Mouse (Mus musculus): ENCODE results near the gene Tceal9. TPM values are rescaled to one million over a fixed set of nuclear protein-coding genes. Genes with fewer than 3 reads are reported as not detected.

Gene Tceal9
- 202 and 229 TPM in 2 replicates for polyA plus RNA-seq (2021; fragmentation: Nextera tagmentation)
- long read RNA-seq, experiment 1, transcript Tceal9-201 (3 exons, 1,019 nt): major isoform, 49 of 59 reads
- long read RNA-seq, experiment 1, partial matches to known transcripts: 6 of 59 reads
- long read RNA-seq, experiment 1, other reads (novel, unspliced or antisense): 3 of 59 reads
- long read RNA-seq, experiment 2, transcript Tceal9-201 (3 exons, 1,019 nt): major isoform, 200 of 216 reads
- long read RNA-seq, experiment 2, partial matches to known transcripts: 7 of 216 reads
- long read RNA-seq, experiment 2, other reads (novel, unspliced or antisense): 8 of 216 reads

DNA sequence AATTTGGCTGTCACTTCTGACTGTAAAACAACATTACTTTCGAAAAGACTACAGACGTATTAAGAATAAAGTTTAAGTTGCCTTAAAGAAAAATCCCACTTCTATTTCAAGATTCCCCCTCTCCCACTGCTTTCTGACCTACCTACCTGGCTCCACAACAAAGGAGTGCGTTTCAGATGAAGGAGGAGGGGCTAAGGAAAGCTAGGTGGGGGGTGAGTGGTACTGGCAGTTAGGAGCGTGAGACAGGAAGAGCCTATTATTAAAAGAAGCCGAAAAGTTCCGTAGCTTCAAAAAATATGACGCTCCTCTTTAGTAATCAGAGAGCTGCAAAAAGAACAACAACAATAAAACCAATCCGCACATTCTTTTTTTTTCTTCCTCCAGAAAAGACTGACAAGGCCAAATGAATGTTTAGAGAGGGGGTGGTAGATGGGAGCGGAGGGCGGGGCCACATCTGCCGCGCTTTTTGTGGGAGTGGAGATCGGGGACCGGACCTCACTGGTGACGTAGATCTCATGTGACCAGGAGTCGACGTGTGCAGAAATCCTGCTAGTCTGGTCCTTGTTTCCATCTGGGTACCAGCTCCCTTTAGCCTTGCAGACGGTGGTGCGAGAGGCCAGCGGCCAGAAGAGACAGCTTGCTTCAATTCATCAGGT, at the start of gene Tceal9:
Gene Tceal9 (plus strand): TSS at position 506 of the 656 bp plus-strand sequence.

DNA sequence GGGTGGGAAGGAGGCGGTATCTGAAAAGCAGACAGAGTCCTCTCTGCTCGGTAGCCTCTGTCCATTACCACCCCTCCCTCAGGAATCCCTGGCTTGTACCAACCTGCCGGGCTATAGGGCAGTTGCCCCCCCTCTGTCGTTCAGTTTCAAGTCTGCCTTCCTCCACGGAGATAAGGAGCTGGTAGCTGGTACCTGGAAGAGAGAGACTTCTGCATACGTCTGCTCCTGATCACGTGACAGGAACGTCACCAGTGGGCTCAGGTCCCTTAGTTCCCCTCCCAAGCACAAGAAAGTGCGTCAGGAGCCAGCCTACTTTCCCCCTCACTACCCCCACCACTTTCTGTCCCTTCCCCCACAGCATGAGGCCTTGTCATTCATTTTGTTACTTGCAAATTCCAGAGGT, 41.2 kb upstream of the Tceal9 start, which contains the start of gene Tceal5:
Gene Tceal5 (minus strand): TSS at position 213 of the 403 bp plus-strand sequence.

DNA sequence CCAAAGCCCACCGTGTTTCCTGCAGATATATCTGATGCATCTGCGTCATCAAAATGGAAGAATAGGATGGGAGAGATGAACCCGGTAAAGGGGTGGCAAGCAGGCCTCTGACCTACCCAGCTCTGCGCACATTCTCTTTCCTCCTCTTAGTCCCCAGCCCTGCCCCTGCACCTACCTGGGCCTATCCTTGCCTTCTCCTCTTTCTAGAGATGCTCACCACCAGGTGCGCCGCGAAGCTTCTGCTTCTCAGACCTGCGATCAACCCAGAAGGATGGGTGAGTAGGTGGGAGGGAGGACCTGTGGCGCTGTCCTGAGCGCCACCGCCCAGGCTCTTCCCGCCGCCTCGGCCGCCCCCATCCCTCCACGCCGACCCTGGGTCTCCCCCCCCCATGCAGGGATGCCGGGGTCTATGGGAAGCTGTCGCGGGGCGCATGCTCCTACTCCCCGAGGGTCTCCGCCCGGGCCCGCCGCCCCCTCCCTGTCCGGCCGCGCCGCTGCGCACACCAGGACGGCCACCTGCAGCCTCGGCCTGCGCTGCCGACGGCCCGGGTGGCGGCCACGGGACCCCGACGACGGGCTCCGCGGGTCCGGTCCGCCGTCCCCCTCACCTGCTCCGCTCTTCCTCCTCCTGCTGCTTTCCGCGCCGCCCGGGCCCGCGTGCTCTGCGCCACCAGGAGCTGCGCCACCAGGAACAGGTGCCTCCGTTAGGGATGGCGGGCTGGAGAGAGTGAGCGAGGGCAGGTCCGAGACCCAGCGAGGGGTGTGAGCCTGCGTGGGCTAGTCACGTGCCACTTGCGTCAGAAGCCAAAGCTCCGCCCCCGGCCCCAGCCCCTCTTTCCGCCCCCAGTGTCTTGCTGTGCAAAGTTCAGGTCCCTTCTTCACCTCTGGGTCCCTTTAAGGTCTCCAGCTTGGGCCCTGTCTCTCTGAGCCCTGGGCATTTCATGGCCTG, 29.9 kb upstream of the Tceal9 start, which contains the start of the genes Tceal7 and Bex1:
Gene Tceal7 (plus strand): TSS at position 51 of the 949 bp plus-strand sequence.
Gene Bex1 (minus strand): TSS at position 785 of the 949 bp plus-strand sequence.

DNA sequence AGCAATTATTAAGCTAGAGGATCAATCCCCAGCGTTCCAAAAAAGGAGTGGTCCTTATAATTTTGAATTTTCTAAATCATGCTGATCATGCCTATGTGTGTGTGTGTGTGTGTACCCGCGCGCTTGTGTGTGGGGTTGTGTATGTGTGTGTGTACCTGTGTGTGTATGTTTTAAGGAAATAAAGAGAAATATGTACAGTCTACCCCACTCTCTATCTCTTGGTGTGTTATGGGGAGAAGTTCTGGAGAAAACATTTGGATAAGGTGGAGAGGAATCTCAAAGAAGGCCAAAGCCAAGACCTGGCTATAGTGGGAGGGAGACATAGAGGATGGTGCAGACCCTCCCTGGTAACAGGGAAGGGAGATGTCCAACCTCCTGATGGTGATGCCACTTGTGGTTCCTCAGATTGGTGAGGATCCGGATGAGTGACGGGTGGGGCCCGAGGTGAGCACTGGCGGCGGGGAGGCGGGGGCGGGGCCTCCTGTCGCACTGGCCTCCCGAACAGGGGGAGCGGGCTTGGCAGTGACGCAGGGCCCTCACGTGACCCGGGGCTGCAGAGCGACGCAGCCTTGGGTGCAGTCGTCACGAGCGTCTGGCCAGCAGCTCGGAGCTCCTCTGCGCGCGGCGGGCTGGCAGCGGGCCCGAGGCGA, 25.0 kb downstream of the Tceal9 start, which contains the start of gene Bex3:
Gene Bex3 (plus strand): TSS at position 511 of the 650 bp plus-strand sequence.

Other genes with a start within 250 kb of the Tceal9 start
- gene Arxes1, start 211.7 kb upstream of the Tceal9 start, polyA plus RNA-seq (2021; fragmentation: Nextera tagmentation): 21.0 and 26.9 TPM in 2 replicates
- gene Bex2, start 176.8 kb upstream of the Tceal9 start, polyA plus RNA-seq (2021; fragmentation: Nextera tagmentation): 690 and 793 TPM in 2 replicates
- not detected in 2 replicates for gene Nxf3, start 159.8 kb upstream of the Tceal9 start, polyA plus RNA-seq (2021; fragmentation: Nextera tagmentation)
- 40.1 and 44.5 TPM in 2 replicates for gene Bex4, start 106.1 kb upstream of the Tceal9 start, polyA plus RNA-seq (2021; fragmentation: Nextera tagmentation)
- gene Tceal8, start 72.7 kb upstream of the Tceal9 start, polyA plus RNA-seq (2021; fragmentation: Nextera tagmentation): 75.2 and 80.9 TPM in 2 replicates
- gene Tceal5, start 41.2 kb upstream of the Tceal9 start, polyA plus RNA-seq (2021; fragmentation: Nextera tagmentation): 62.1 and 111 TPM in 2 replicates
- 3.1 and 4.2 TPM in 2 replicates for gene Tceal7, start 30.3 kb upstream of the Tceal9 start, polyA plus RNA-seq (2021; fragmentation: Nextera tagmentation)
- gene Bex1, start 29.6 kb upstream of the Tceal9 start, polyA plus RNA-seq (2021; fragmentation: Nextera tagmentation): 157 and 170 TPM in 2 replicates
- gene Bex3, start 25.2 kb downstream of the Tceal9 start, polyA plus RNA-seq (2021; fragmentation: Nextera tagmentation): 608 and 622 TPM in 2 replicates

Measured in left cerebral cortex, adult 6 months (tissue).